Mouse (Mus musculus) MEL (cell line): ENCODE results near the gene Vti1a. TPM values are rescaled to one million over a fixed set of nuclear protein-coding genes. Genes with fewer than 3 reads are reported as not detected.

Experiments used
- DNase-seq: peaks from one replicate; pipeline ENCODE4 v3.0.0; 2011; ENCODE audit warnings: low read depth, low spot score
- H3K27ac ChIP-seq: 2 replicates; pipeline ENCODE4 v1.5.1; 2012; ENCODE audit warnings: low read depth, mild to moderate bottlenecking, control low read depth, low read length, moderate library complexity; ENCODE audit not compliant: control insufficient read depth
- H3K27me3 ChIP-seq, 2 experiments: fragments of 150-350 bp in 1 of 2; sonication (generic) in 1 of 2; 2 replicates each; pipeline ENCODE4 v1.6.1; 2012; ENCODE audit warnings: low read length in 2 of 2, mild to moderate bottlenecking in 2 of 2, improper control_type of control experiment in 1 of 2, moderate library complexity in 1 of 2; ENCODE audit not compliant: insufficient read depth in 2 of 2, control insufficient read depth in 1 of 2
- H3K36me3 ChIP-seq, 2 experiments: 2 replicates each; pipeline ENCODE4 v1.6.1; 2012 to 2014; ENCODE audit warnings: low read length in 2 of 2, improper control_type of control experiment in 1 of 2, inconsistent platforms in 1 of 2, mild to moderate bottlenecking in 1 of 2; ENCODE audit not compliant: insufficient read depth in 2 of 2, control insufficient read depth in 1 of 2
- H3K4me1 ChIP-seq, 2 experiments: fragments of 150-350 bp in 1 of 2; sonication (generic) in 1 of 2; 2 replicates each; pipeline ENCODE4 v1.6.1; 2012; ENCODE audit warnings: low read length in 2 of 2, improper control_type of control experiment in 1 of 2, mild to moderate bottlenecking in 1 of 2; ENCODE audit not compliant: insufficient read depth in 2 of 2, control insufficient read depth in 1 of 2
- H3K4me3 ChIP-seq, 2 experiments: fragments of 150-350 bp in 1 of 2; sonication (generic) in 1 of 2; 2 replicates each; pipeline ENCODE4 v1.5.1; 2012; ENCODE audit warnings: low read depth in 2 of 2, low read length in 2 of 2, mild to moderate bottlenecking in 2 of 2, moderate library complexity in 2 of 2, control low read depth in 1 of 2, improper control_type of control experiment in 1 of 2; ENCODE audit not compliant: control insufficient read depth in 1 of 2, insufficient read depth in 1 of 2
- H3K79me2 ChIP-seq: 2 replicates; pipeline ENCODE4 v1.6.1; 2012; ENCODE audit warnings: mild to moderate bottlenecking, low read length, moderate library complexity; ENCODE audit not compliant: control insufficient read depth, poor library complexity, insufficient read depth
- H3K9ac ChIP-seq: 2 replicates; pipeline ENCODE4 v1.6.1; 2012; ENCODE audit warnings: low read depth, mild to moderate bottlenecking, control low read depth, low read length, moderate library complexity; ENCODE audit not compliant: control insufficient read depth, poor library complexity, severe bottlenecking
- H3K9me3 ChIP-seq: fragments of 150-350 bp; sonication (generic); replicated peaks from 2 replicates; pipeline ENCODE4 v1.6.1; 2012; ENCODE audit warnings: mild to moderate bottlenecking, low read length, improper control_type of control experiment, moderate library complexity; ENCODE audit not compliant: insufficient read depth
- BHLHE40 ChIP-seq: IDR thresholded peaks from 2 replicates; pipeline ENCODE4 v1.6.1; 2012; ENCODE audit warnings: low read depth, mild to moderate bottlenecking, inconsistent platforms, low read length, improper control_type of control experiment, borderline replicate concordance
- CHD2 ChIP-seq: IDR thresholded peaks from 2 replicates; pipeline ENCODE4 v1.6.1; 2011; ENCODE audit warnings: low read length, improper control_type of control experiment
- ELF1 ChIP-seq: IDR thresholded peaks from 2 replicates; pipeline ENCODE4 v1.6.1; 2014; ENCODE audit warnings: low read depth, mild to moderate bottlenecking, inconsistent platforms, low read length, improper control_type of control experiment, moderate library complexity
- EP300 ChIP-seq, 2 experiments: IDR thresholded peaks; 2 replicates each; pipeline ENCODE4 v1.6.1; 2011; ENCODE audit warnings: improper control_type of control experiment in 2 of 2, low read length in 2 of 2, low read depth in 1 of 2, mild to moderate bottlenecking in 1 of 2
- GABPA ChIP-seq: IDR thresholded peaks from 2 replicates; pipeline ENCODE4 v1.6.1; 2012; ENCODE audit warnings: low read depth, mild to moderate bottlenecking, inconsistent platforms, low read length, improper control_type of control experiment, moderate library complexity
- HCFC1 ChIP-seq: IDR thresholded peaks from 2 replicates; pipeline ENCODE4 v1.6.1; 2012; ENCODE audit warnings: low read depth, mild to moderate bottlenecking, inconsistent platforms, low read length, improper control_type of control experiment, moderate library complexity
- MAFK ChIP-seq: IDR thresholded peaks from 2 replicates; pipeline ENCODE4 v1.6.1; 2011; ENCODE audit warnings: low read depth, mild to moderate bottlenecking, low read length, improper control_type of control experiment, borderline replicate concordance
- MAZ ChIP-seq: IDR thresholded peaks from 2 replicates; pipeline ENCODE4 v1.6.1; 2012; ENCODE audit warnings: low read depth, mild to moderate bottlenecking, inconsistent platforms, low read length, improper control_type of control experiment
- MXI1 ChIP-seq: IDR thresholded peaks from 2 replicates; pipeline ENCODE4 v1.6.1; 2011; ENCODE audit warnings: mild to moderate bottlenecking, low read depth, low read length, improper control_type of control experiment
- NELFE ChIP-seq: IDR thresholded peaks from 2 replicates; pipeline ENCODE4 v1.6.1; 2011; ENCODE audit warnings: low read depth, low read length, improper control_type of control experiment
- POLR2A ChIP-seq, 2 experiments: IDR thresholded peaks; 2 replicates each; pipeline ENCODE4 v1.6.1; 2011 to 2012; ENCODE audit warnings: low read length in 2 of 2, mild to moderate bottlenecking in 2 of 2, control low read depth in 1 of 2, improper control_type of control experiment in 1 of 2, low read depth in 1 of 2, moderate library complexity in 1 of 2; ENCODE audit not compliant: control insufficient read depth in 1 of 2, insufficient read depth in 1 of 2, poor library complexity in 1 of 2
- SIN3A ChIP-seq: IDR thresholded peaks from 2 replicates; pipeline ENCODE4 v1.6.1; 2012; ENCODE audit warnings: low read length, improper control_type of control experiment, inconsistent platforms
- TAL1 ChIP-seq: IDR thresholded peaks from 2 replicates; pipeline ENCODE4 v1.6.1; 2012; ENCODE audit warnings: mild to moderate bottlenecking, inconsistent platforms, low read length, moderate library complexity, mixed read lengths
- TBP ChIP-seq: IDR thresholded peaks from 2 replicates; pipeline ENCODE4 v1.8.0; 2011; ENCODE audit warnings: low read depth, low read length, improper control_type of control experiment
- TCF12 ChIP-seq: IDR thresholded peaks from 2 replicates; pipeline ENCODE4 v1.6.1; 2014; ENCODE audit warnings: low read depth, mild to moderate bottlenecking, inconsistent platforms, low read length, improper control_type of control experiment, moderate library complexity
- USF1 ChIP-seq: IDR thresholded peaks from 2 replicates; pipeline ENCODE4 v1.6.1; 2014; ENCODE audit warnings: low read depth, mild to moderate bottlenecking, inconsistent platforms, low read length, improper control_type of control experiment, moderate library complexity
- ZC3H11A ChIP-seq: IDR thresholded peaks from 2 replicates; pipeline ENCODE4 v1.6.1; 2012; ENCODE audit warnings: low read depth, mild to moderate bottlenecking, inconsistent platforms, low read length, improper control_type of control experiment
- ZMIZ1 ChIP-seq: IDR thresholded peaks from 2 replicates; pipeline ENCODE4 v1.6.1; 2012; ENCODE audit warnings: low read depth, mild to moderate bottlenecking, inconsistent platforms, low read length, improper control_type of control experiment, moderate library complexity
- ZNF384 ChIP-seq: IDR thresholded peaks from 2 replicates; pipeline ENCODE4 v1.6.1; 2012; ENCODE audit warnings: low read depth, mild to moderate bottlenecking, inconsistent platforms, low read length, improper control_type of control experiment
- polyA plus RNA-seq, 2 experiments: library from polyadenylated mRNA; stranded (reverse) in 1 of 2; unstranded in 1 of 2; fragments of >175 nt in 1 of 2; fragments of >200 nt in 1 of 2; gene quantifications; 2 replicates each; pipeline versions ENCODE4 v1.2.1 to v1.2.4; 2012; ENCODE audit warnings: low replicate concordance in 2 of 2, low read depth in 1 of 2; ENCODE audit not compliant: insufficient read length in 2 of 2, insufficient read depth in 1 of 2, missing spikeins in 1 of 2
- total RNA-seq: library from RNA; depleted of rRNA; stranded (reverse); fragments of 300-350 nt; gene quantifications from 2 replicates; pipeline ENCODE4 v1.2.3, GENCODE M21; 2012

The Vti1a gene
- total and polyA plus RNA-seq, 3 experiments, result 37.2 to 119 (median 42.8) TPM

DNA sequence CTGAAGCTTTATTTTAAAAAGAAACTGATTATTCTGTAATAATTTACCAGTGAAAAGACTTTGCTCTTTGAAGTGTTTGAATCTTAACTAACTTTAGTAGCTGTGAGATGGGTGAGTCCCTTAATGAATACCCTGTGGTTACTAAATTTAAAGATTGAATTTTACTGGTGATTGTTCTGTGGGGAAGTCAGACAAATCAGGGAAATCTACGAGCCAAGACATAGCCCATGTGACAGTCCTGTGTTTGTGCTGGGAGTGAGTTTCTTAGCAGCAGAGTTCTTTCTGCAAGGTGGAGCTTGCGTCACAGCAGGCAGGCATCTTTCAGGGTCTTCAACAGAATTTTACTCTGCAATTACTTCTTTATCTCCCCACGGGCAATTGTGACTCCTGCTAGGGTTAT is 2.9 kb downstream of the Vti1a start:
- Histone ChIP-seq H3K4me1 (peaks cover 0 to 13% of the 10 kb centered on the region in 2 experiments; a peak in 2 of 4 replicates), H3K27me3 (no peaks in the 10 kb centered on the region), H3K9ac (no peak overlapping the region), H3K4me3 (no peak overlapping the region), H3K79me2 (peaks cover 44% of the 10 kb centered on the region), H3K9me3 (no peaks in the 10 kb centered on the region), H3K27ac (no peak overlapping the region), H3K36me3 (peaks cover 6 to 23% of the 10 kb centered on the region in 2 experiments; a peak in 3 of 4 replicates)
- no peak for DNase-seq
- TF ChIP-seq BHLHE40 (no peak), EP300 (IDR thresholded peaks at IDR 0.05; ENCODE audit: low read depth in 1 of 2, low read length in 2 of 2) (no peak), TAL1 (no peak), TBP (no peak)

DNA sequence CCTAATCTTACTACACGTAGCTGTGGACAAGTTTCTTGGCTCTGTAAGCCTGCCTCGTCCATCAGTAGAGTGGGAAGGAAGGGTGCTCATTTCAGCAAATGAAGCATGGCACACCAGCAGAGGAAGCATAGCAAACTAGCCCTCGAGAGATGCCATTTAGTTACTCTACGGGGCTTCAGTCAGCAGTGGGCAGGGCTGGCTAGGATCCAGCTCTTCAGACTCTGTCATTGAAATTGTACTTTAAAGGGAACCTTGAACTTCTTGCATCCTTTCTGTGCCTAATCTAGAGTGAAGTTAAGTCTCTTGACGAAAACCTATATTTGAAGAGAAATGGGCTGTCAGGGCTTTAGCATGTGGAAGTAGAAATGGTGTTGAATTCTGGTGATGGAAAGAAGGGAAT is 3.4 kb downstream of the Vti1a start:
- Histone ChIP-seq H3K79me2 (peaks cover 39% of the 10 kb centered on the region), H3K4me3 (no peak overlapping the region), H3K27ac (no peak overlapping the region), H3K27me3 (no peaks in the 10 kb centered on the region), H3K36me3 (peaks cover 8 to 18% of the 10 kb centered on the region in 2 experiments; a peak in 3 of 4 replicates), H3K4me1 (peaks cover 0 to 9% of the 10 kb centered on the region in 2 experiments; a peak in 1 of 4 replicates), H3K9me3 (no peaks in the 10 kb centered on the region), H3K9ac (no peak overlapping the region)
- no peak for DNase-seq
- TF ChIP-seq USF1 (no peak), TCF12 (no peak), BHLHE40 (no peak), NELFE (no peak), MXI1 (no peak), TBP (no peak), ZMIZ1 (no peak), ZC3H11A (no peak), POLR2A (IDR thresholded peaks at IDR 0.05; ENCODE audit: control insufficient read depth in 1 of 2, insufficient read depth in 1 of 2, low read depth in 1 of 2, low read length in 2 of 2, poor library complexity in 1 of 2) (no peak), GABPA (no peak), ELF1 (no peak), ZNF384 (no peak), HCFC1 (no peak), SIN3A (no peak), CHD2 (no peak), MAZ (no peak), TAL1 (no peak), MAFK (no peak)
